Mouse (Mus musculus) neural tube, embryonic 15.5 days (tissue): ENCODE measurements around the gene Inca1. TPM values are rescaled to one million over a fixed set of nuclear protein-coding genes. Genes with fewer than 3 reads are reported as not detected.

Experiments
- ATAC-seq: fragments of 200-750 bp; cut with Nextera tagmentation; 2 replicates; pipeline ENCODE4 v1.8.0; 2017; ENCODE audit warnings: mild to moderate bottlenecking, moderate TSS enrichment, moderate library complexity; ENCODE audit not compliant: low FRiP score
- H3K27ac ChIP-seq: fragments of 300-500 bp; sonication (generic); replicated peaks from 2 replicates; pipeline ENCODE4 v1.5.1; 2015; ENCODE audit warnings: mild to moderate bottlenecking, inconsistent platforms
- H3K27me3 ChIP-seq: fragments of 300-500 bp; sonication (generic); replicated peaks from 2 replicates; pipeline ENCODE4 v1.6.1; 2015; ENCODE audit warnings: inconsistent platforms
- H3K36me3 ChIP-seq: fragments of 300-500 bp; sonication (generic); 2 replicates; pipeline ENCODE4 v1.6.1; 2015; ENCODE audit warnings: inconsistent platforms
- H3K4me1 ChIP-seq: fragments of 300-500 bp; sonication (generic); 2 replicates; pipeline ENCODE4 v1.6.1; 2015; ENCODE audit warnings: inconsistent platforms
- H3K4me2 ChIP-seq: fragments of 300-500 bp; sonication (generic); 2 replicates; pipeline ENCODE4 v1.6.1; 2015; ENCODE audit warnings: inconsistent platforms, mild to moderate bottlenecking, moderate library complexity
- H3K4me3 ChIP-seq: fragments of 300-500 bp; sonication (generic); replicated peaks from 2 replicates; pipeline ENCODE4 v1.5.1; 2015; ENCODE audit warnings: mild to moderate bottlenecking, inconsistent platforms
- H3K9ac ChIP-seq: fragments of 300-500 bp; sonication (generic); replicated peaks from 2 replicates; pipeline ENCODE4 v1.6.1; 2015; ENCODE audit warnings: mild to moderate bottlenecking, inconsistent platforms
- H3K9me3 ChIP-seq: fragments of 300-500 bp; sonication (generic); replicated peaks from 2 replicates; pipeline ENCODE4 v1.6.1; 2016; ENCODE audit warnings: inconsistent platforms
- whole genome bisulfite sequencing: fragments of 180-500 bp; shearing (Covaris S2); methylation state at CpG from one replicate; pipeline ENCODE4 v1.1.7; 2015; ENCODE audit warnings: mixed read lengths; 5-methylcytosine and 5-hydroxymethylcytosine counted together
- polyA plus RNA-seq: library from polyadenylated mRNA; unstranded; fragments of >200 nt; fragmentation: Nextera tagmentation; extraction: Ambion mirVana; gene quantifications from 2 replicates; pipeline ENCODE4 v1.2.1, GENCODE M21; 2015

Inca1 gene
- polyA plus RNA-seq, 1 experiment from 2014 or later: 1.4 TPM

- H3K4me2 ChIP-seq: no peak overlapping the region
- 98% methylated on average over 8 of the region's 8 CpGs for WGBS
- no peak for ATAC-seq
These were observed 20.6 kb downstream of the Inca1 start for GRCm38 (mm10) chr11:70679361-70679760.

DNA sequence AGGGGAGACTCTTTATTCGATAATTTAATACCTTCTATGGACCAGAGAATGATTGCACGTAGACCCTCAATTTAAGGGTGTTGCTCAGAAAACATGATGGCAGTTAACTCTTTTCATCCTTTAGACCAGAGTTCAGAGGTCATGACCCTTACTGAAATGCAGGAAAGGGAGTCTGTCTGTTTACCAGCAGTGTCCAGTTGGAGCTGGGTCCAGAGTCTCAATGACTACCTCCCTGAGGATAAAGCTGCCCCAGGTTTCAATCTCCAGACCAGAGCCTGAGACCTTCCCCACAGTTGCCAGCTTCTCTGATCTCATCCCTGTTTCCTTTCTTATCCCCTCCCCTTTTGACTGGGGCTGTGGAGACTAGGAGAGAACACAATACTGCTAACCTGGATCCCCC, 21.4 kb downstream of the Inca1 start:
- Histone ChIP-seq H3K27ac (no peak overlapping the region), H3K4me3 (no peak overlapping the region), H3K9me3 (no peaks in the 10 kb centered on the region), H3K36me3 (peaks cover 77% of the 10 kb centered on the region), H3K9ac (no peak overlapping the region), H3K4me1 (peaks cover 10% of the 10 kb centered on the region), H3K27me3 (no peaks in the 10 kb centered on the region), H3K4me2 (no peak overlapping the region)
- ATAC-seq: no peak
- WGBS: 65% methylated on average over 2 of the region's 2 CpGs

More at GRCm38 (mm10) chr11:70679361-70679760, 20.6 kb downstream of the Inca1 start:
- H3K9ac ChIP-seq: no peak overlapping the region
- peaks cover 10% of the 10 kb centered on the region for H3K4me1 ChIP-seq
- H3K27ac ChIP-seq: no peak overlapping the region
- no peak overlapping the region for H3K4me3 ChIP-seq
- peaks cover 79% of the 10 kb centered on the region for H3K36me3 ChIP-seq
- H3K9me3 ChIP-seq: no peaks in the 10 kb centered on the region
- H3K27me3 ChIP-seq: no peaks in the 10 kb centered on the region

DNA sequence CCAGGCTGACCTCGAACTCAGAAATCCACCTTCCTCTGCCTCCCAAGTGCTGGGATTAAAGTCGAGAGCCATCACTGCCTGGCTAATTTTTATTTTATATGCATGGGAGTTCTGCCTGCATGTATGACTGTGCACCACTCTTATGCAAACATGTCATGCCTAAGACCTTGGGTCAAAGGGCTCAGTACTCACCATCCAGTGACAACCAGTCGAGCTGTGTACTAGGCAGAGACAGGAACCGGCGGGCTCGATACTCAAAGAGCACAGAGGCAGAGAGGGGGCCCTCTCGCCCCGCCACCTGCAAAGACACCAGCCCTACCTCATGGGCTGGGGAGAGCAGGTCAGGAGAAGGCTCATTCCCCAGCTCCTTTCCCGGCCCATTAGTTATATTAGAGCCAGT, 21.9 kb downstream of the Inca1 start:
- ATAC-seq: no peak
- H3K4me1 ChIP-seq: peaks cover 10% of the 10 kb centered on the region
- no peaks in the 10 kb centered on the region for H3K27me3 ChIP-seq
- H3K4me2 ChIP-seq: no peak overlapping the region
- H3K9ac ChIP-seq: no peak overlapping the region
- WGBS: 88% methylated on average over 8 of the region's 9 CpGs
- peaks cover 75% of the 10 kb centered on the region for H3K36me3 ChIP-seq
- no peaks in the 10 kb centered on the region for H3K9me3 ChIP-seq
- H3K27ac ChIP-seq: no peak overlapping the region
- H3K4me3 ChIP-seq: no peak overlapping the region

- H3K4me2 ChIP-seq: no peak overlapping the region
- no peaks in the 10 kb centered on the region for H3K27me3 ChIP-seq
- H3K36me3 ChIP-seq: peaks cover 63% of the 10 kb centered on the region
- WGBS: 78% methylated on average over 11 of the region's 11 CpGs
- ATAC-seq: no peak
- no peak overlapping the region for H3K9ac ChIP-seq
- no peak overlapping the region for H3K27ac ChIP-seq
- peaks cover 21% of the 10 kb centered on the region for H3K4me1 ChIP-seq
- H3K9me3 ChIP-seq: no peaks in the 10 kb centered on the region
- H3K4me3 ChIP-seq: no peak overlapping the region
These were observed 25.5 kb downstream of the Inca1 start for GRCm38 (mm10) chr11:70674501-70674900.

- H3K36me3 ChIP-seq: peaks cover 58% of the 10 kb centered on the region
- H3K27me3 ChIP-seq: no peaks in the 10 kb centered on the region
- no peaks in the 10 kb centered on the region for H3K9me3 ChIP-seq
- peaks cover 21% of the 10 kb centered on the region for H3K4me1 ChIP-seq
- no peak overlapping the region for H3K9ac ChIP-seq
- H3K27ac ChIP-seq: no peak overlapping the region
- H3K4me2 ChIP-seq: no peak overlapping the region
- 63% methylated on average over 6 of the region's 6 CpGs for WGBS
- H3K4me3 ChIP-seq: no peak overlapping the region
- no peak for ATAC-seq
These were observed 25.9 kb downstream of the Inca1 start for GRCm38 (mm10) chr11:70674014-70674413.

DNA sequence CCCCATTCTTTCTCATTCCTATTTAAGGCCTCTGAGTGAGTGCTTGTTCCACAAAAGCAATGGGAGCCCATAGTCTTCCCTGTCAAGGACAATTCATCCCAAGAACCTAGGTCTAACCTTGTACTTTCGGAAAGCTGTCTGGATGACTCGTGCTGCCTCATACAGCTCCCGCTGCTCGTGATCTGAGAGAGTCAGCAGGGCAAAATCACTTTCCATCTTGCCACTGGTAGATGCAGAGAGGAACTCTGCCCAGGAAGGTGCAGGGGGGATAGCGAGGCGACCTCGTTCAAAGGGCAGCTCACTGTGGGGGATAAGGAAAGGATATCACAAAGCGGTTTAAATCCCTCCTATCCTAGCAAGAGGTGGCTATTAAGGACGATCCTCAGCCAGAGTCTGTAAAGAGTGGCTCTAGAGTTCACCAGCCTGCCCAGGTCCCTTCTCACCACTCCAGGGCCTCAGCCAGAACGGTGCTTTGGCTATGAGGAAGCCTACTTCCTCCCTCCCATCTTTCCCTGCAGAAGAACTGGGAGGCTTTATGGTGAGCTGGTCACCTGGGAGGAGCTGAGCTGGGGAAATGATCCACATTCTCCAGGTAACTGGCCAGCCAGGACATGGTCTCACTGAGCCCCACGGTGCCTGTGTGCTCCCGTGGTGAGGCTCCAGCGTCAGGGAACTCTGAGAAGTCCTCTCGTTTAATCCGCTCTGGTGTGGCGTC, 28.5 kb downstream of the Inca1 start:
- no peak overlapping the region for H3K4me3 ChIP-seq
- peaks cover 39% of the 10 kb centered on the region for H3K4me1 ChIP-seq
- peak overlapping the region; percentile 70; the same call in 1 of the 2 replicates for H3K9ac ChIP-seq
- peak overlapping the region; percentile 81; the same call in 1 of the 2 replicates for H3K4me2 ChIP-seq
- H3K27ac ChIP-seq: no peak overlapping the region
- H3K36me3 ChIP-seq: peaks cover 39% of the 10 kb centered on the region
- no peak for ATAC-seq
- 83% methylated on average over 16 of the region's 16 CpGs for WGBS
- no peaks in the 10 kb centered on the region for H3K9me3 ChIP-seq
- H3K27me3 ChIP-seq: no peaks in the 10 kb centered on the region

DNA sequence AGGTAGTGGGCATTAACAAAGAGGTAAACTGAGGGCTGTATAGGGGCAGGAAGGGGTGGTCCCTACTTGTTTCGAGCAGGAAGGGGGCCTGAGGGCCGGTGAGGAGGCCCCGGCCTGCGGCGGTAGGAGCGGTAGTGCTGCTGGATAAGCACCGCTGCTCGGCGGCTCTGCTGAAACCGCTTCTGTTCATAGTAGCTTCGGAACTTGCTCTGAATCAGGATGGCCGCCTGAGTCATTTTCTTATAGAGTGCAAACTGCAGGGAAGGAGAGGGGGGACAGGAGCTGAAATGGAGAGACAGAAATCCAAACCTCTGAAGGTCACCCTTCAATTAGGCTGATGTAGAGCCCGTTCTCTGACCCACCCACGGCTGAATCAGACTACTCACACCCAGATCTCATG, 29.5 kb downstream of the Inca1 start:
- Histone ChIP-seq H3K27me3 (no peaks in the 10 kb centered on the region), H3K9me3 (no peaks in the 10 kb centered on the region), H3K4me2 (peak overlapping the region; percentile 81), H3K4me3 (peak overlapping the region; percentile 67), H3K27ac (peak overlapping the region; percentile 99), H3K4me1 (peaks cover 43% of the 10 kb centered on the region), H3K36me3 (peaks cover 33% of the 10 kb centered on the region), H3K9ac (peak overlapping the region; percentile 70)
- ATAC-seq: no peak
- 36% methylated on average over 14 of the region's 14 CpGs for WGBS

DNA sequence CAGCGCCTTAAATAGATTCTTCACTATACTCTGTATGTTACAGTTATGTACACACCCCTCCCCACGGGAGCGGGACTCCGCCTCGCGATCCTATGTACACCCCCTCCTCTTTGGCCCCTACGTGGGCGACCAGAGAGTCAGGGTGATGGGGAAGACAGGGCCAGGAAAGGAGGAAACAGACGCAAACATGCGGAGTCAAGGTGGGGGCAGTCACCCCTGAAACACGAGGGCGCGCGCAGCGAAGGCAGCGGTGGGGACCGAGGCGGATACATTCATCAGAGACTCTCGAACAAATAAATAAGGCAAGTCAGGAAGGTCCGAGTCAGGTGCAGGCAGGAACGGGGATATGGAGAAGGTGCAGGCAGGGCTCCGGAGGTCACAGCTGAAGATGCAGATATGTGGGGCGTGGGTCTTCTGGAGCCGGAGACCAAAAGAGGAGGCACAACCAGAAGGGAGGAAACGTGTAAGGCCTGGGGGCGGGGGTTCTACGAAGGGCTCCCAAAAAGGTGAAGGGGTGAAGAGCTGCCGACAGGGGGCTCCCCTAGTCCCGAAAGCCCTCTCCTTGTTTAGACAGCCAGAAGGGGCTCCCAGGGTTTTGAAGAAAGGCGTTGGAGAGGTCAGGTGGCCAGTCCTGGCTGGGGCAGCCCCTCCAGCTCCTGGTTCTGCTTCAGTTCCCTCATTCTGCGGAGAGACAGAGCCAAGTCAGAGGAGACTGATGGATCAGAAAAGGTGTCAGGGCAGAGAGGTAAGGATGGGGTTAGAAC, 30.2 kb downstream of the Inca1 start:
- peak overlapping the region; percentile 67 for H3K4me3 ChIP-seq
- no peaks in the 10 kb centered on the region for H3K9me3 ChIP-seq
- peak overlapping the region; percentile 99 for H3K27ac ChIP-seq
- no peaks in the 10 kb centered on the region for H3K27me3 ChIP-seq
- under 1% methylated on average over 31 of the region's 31 CpGs for WGBS
- H3K4me2 ChIP-seq: peak overlapping the region; percentile 81
- ATAC-seq: peak; percentile 43
- H3K4me1 ChIP-seq: peaks cover 43% of the 10 kb centered on the region
- H3K36me3 ChIP-seq: peaks cover 33% of the 10 kb centered on the region
- peak overlapping the region; percentile 70 for H3K9ac ChIP-seq

DNA sequence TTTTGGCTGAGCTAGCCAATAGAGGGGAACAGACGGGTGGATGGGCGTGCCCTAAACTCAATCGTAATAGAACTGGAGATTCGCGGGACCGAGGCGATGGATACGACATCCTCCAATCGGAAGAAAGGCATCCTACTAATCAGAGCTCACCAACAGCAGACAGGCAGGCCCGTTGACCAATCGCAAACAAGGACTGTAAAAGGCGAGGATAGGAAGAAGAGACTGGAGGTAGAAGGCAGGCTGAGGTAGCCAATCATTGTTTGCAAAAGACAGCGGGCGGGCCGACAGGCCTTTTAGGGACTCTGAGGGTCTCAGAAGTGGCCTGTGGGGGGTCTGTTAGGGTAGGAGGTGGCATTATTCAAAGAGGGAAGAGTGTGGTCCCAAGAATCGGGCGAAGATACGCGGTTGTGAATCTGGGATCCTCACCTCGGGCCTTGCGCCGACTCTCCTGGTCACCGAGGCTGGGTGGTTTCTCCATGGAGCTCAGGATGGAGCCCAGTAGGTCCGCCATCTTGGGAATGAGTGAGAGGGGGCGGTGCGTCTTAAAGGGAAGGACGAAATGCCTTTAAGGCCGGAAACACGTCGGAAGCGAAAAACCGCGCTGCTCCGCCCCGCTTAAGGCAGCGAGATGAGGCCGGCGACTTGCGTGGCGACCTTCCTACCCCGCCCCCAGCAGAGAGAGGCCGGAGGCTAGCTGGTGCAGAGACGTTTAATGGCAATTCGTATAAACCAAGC, 31.0 kb downstream of the Inca1 start, which contains the start of gene Spag7:
TSS of gene Spag7 (minus strand) at position 646 of the 735 bp plus-strand sequence.
- peak within 1 kb of the TSS; percentile 67 for H3K4me3 ChIP-seq
- under 1% methylated on average over 44 of the region's 44 CpGs for WGBS
- ATAC-seq: peak; percentile 96

GRCm38 (mm10) chr11:70668335-70668770, 31.6 kb downstream of the Inca1 start:
- under 1% methylated on average over 15 of the region's 15 CpGs for WGBS

More for the DNA sequence above, 31.0 kb downstream of the Inca1 start, which contains the start of gene Spag7:
- H3K36me3 ChIP-seq: peaks cover 35% of the 10 kb centered on the region
- peaks cover 43% of the 10 kb centered on the region for H3K4me1 ChIP-seq
- no peaks in the 10 kb centered on the region for H3K9me3 ChIP-seq
- H3K27me3 ChIP-seq: no peaks in the 10 kb centered on the region
- peak within 1 kb of the TSS; percentile 99 for H3K27ac ChIP-seq
- H3K9ac ChIP-seq: peak within 1 kb of the TSS; percentile 70
- peak within 1 kb of the TSS; percentile 81 for H3K4me2 ChIP-seq

More at GRCm38 (mm10) chr11:70668335-70668770, 31.6 kb downstream of the Inca1 start:
- Histone ChIP-seq H3K36me3 (peaks cover 35% of the 10 kb centered on the region), H3K4me1 (peaks cover 43% of the 10 kb centered on the region), H3K27me3 (no peaks in the 10 kb centered on the region), H3K27ac (peak overlapping the region; percentile 99), H3K9ac (peak overlapping the region; percentile 70), H3K9me3 (no peaks in the 10 kb centered on the region), H3K4me2 (peak overlapping the region; percentile 81), H3K4me3 (peak overlapping the region; percentile 67)
- no peak; the same call in 1 of the 2 replicates for ATAC-seq
